Mouse (Mus musculus) lung, embryonic 14.5 days (tissue): ENCODE results near the gene Prkn. TPM values are rescaled to one million over a fixed set of nuclear protein-coding genes. Genes with fewer than 3 reads are reported as not detected.
"Not testable (repeated sequence)": the region's sequence is repeated elsewhere in the genome, so short reads cannot be mapped to it uniquely, and the experiment has no call there.

Experiments used
- ATAC-seq: fragments of 200-750 bp; cut with Nextera tagmentation; 2 replicates; pipeline ENCODE4 v1.8.0; 2017; ENCODE audit warnings: mild to moderate bottlenecking, moderate TSS enrichment, moderate library complexity; ENCODE audit not compliant: insufficient read depth
- DNase-seq: peaks from one replicate; pipeline ENCODE4 v3.0.0-alpha.2; 2015
- H3K27ac ChIP-seq: fragments of 300-500 bp; sonication (generic); 2 replicates; pipeline ENCODE4 v1.5.1; 2014; ENCODE audit warnings: low read depth, mild to moderate bottlenecking, moderate library complexity
- H3K27me3 ChIP-seq: fragments of 300-500 bp; sonication (generic); 2 replicates; pipeline ENCODE4 v1.6.1; 2014; ENCODE audit warnings: low read length, control low read depth; ENCODE audit not compliant: insufficient read depth
- H3K36me3 ChIP-seq: fragments of 300-500 bp; sonication (generic); 2 replicates; pipeline ENCODE4 v1.6.1; 2014; ENCODE audit warnings: control low read depth; ENCODE audit not compliant: insufficient read depth
- H3K4me1 ChIP-seq: fragments of 300-500 bp; sonication (generic); 2 replicates; pipeline ENCODE4 v1.6.1; 2014; ENCODE audit warnings: antibody characterized with exemption, control low read depth; ENCODE audit not compliant: insufficient read depth
- H3K4me2 ChIP-seq: fragments of 300-500 bp; sonication (generic); 2 replicates; pipeline ENCODE4 v1.6.1; 2014; ENCODE audit warnings: mild to moderate bottlenecking
- H3K4me3 ChIP-seq: fragments of 300-500 bp; sonication (generic); 2 replicates; pipeline ENCODE4 v1.5.1; 2014; ENCODE audit warnings: low read depth, low read length
- H3K9ac ChIP-seq: fragments of 300-500 bp; sonication (generic); 2 replicates; pipeline ENCODE4 v1.6.1; 2014
- H3K9me3 ChIP-seq: fragments of 300-500 bp; sonication (generic); 2 replicates; pipeline ENCODE4 v1.6.1; 2016; ENCODE audit warnings: low read depth, low read length, control low read depth
- CTCF ChIP-seq: IDR thresholded peaks from 2 replicates; pipeline ENCODE4 v1.5.1; 2016; ENCODE audit warnings: antibody characterized with exemption, low read depth
- WGBS: fragments of 180-500 bp; shearing (Covaris S2); extraction: QIAGEN DNeasy Blood & Tissue Kit; methylation state at CpG from one replicate; pipeline ENCODE4 v1.1.7; 2014; 5-methylcytosine and 5-hydroxymethylcytosine counted together
- polyA plus RNA-seq: library from polyadenylated mRNA; unstranded; fragments of >200 nt; fragmentation: Nextera tagmentation; extraction: Ambion mirVana; gene quantifications from 2 replicates; pipeline ENCODE4 v1.2.1, GENCODE M21; 2014

Prkn gene
- polyA plus RNA-seq, 1 experiment from 2014 or later: 1.0 TPM

DNA sequence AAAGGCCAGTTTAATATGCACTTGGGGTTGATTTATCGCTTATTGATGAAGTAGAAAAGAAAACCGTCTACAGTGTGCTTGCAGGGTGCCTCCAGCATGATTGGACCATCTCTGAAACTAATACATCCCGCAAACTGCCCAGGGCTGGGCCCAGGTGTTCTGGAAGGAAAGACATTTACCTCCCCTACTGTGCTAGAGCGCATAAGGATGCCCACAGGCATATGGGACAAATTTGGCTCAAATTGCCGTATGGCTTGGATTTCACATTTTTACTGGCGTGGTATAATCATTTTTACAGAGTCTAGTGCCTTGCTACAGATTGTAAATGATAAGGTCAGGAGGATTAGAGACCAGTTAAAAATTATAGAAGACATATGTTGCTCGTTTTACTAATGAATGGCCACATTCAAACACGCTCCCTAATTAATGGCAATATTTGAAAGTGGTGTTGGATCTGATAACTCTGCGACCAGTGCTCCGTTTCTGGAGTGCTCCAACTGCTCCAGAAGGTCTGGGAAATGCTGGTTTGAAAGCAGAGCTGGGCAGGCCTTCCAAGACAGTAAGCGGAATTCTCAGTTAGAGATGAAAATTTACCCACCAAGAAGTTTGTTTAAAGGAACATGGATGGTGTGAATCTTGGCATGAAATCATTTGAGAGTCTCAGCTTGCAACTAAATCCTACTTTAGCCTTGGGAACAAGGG lies 1150.4 kb downstream of the Prkn start:
- no peak overlapping the region for H3K4me3 ChIP-seq
- H3K27me3 ChIP-seq: no peaks in the 10 kb centered on the region
- DNase-seq: no peak
- H3K4me2 ChIP-seq: no peak overlapping the region
- H3K36me3 ChIP-seq: no peaks in the 10 kb centered on the region
- H3K27ac ChIP-seq: no peak overlapping the region
- TF ChIP-seq CTCF: no peak
- H3K4me1 ChIP-seq: no peaks in the 10 kb centered on the region; the same call in 1 of the 2 replicates
- 81% methylated on average over 11 of the region's 11 CpGs for WGBS
- H3K9me3 ChIP-seq: no peaks in the 10 kb centered on the region
- no peak overlapping the region for H3K9ac ChIP-seq
- ATAC-seq: no peak

DNA sequence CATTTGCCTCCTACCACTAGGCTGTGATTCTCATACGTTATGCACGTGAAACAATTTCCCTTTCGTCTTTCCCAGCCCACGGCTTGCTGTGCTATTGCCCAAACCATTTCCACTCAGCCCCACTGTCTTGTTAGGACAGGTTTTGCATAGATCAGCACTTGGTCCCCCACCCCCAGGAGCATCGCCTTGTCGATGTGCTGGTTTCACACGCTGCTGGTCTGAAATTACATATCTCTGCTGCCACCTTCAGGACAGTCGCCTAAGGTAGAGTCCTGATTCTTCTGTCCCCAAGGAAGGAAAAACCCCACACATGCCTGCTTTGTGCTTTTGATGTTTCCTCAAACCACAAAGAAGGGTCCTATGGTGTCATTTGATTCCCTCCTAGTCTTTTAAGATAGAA lies 1153.1 kb downstream of the Prkn start:
- peak; percentile 83 for DNase-seq
- no peaks in the 10 kb centered on the region; the same call in 1 of the 2 replicates for H3K4me1 ChIP-seq
- H3K9me3 ChIP-seq: no peaks in the 10 kb centered on the region
- peak; percentile 74 for TF ChIP-seq CTCF
- no peak overlapping the region for H3K9ac ChIP-seq
- H3K4me3 ChIP-seq: no peak overlapping the region
- 28% methylated on average over 8 of the region's 8 CpGs for WGBS
- H3K4me2 ChIP-seq: no peak overlapping the region
- H3K27ac ChIP-seq: no peak overlapping the region
- no peak for ATAC-seq
- H3K36me3 ChIP-seq: no peaks in the 10 kb centered on the region
- H3K27me3 ChIP-seq: no peaks in the 10 kb centered on the region

DNA sequence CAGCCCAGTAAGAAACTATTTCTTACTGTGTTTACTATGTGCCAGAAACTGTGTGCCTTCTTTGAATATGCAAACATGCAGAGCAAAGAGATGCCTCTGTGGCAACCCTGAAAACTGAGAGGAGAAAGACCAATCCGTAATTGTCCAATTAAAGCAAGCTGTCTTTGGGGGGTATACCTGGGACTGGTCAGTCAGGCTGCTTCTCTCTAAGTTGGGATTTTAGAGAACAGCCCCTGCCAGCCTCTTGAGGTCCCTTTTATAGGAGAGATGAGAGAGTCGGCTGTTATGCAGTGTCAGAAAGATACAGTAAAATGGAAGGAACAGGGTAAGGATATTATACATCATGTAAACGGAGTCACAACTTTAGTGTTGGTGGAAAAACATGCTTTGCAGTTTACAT lies 1154.1 kb downstream of the Prkn start:
- Histone ChIP-seq H3K9me3 (no peaks in the 10 kb centered on the region), H3K27me3 (no peaks in the 10 kb centered on the region), H3K4me1 (no peaks in the 10 kb centered on the region; the same call in 1 of the 2 replicates), H3K4me2 (no peak overlapping the region), H3K36me3 (no peaks in the 10 kb centered on the region), H3K9ac (no peak overlapping the region), H3K4me3 (no peak overlapping the region), H3K27ac (no peak overlapping the region)
- TF ChIP-seq CTCF: no peak
- DNase-seq (no peak), ATAC-seq (no peak)
- WGBS: 73% methylated on average over 3 of the region's 3 CpGs

DNA sequence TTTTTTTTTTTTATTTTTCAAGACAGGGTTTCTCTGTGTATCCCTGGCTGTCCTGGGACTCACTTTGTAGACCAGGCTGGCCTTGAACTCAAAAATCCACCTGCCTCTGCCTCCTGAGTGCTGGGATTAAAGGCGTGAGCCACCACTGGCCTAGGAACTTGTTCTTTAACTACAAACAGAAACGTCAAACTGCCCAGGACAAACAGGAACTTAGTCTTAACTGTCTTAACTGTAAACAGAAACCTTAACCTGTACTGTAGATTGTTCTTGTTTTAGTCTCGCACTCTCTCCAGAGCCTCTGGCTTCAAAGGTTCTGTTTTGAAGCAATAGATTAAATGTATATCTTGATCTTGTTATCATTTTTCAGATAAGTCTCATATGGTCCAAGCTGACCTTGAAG lies 1154.6 kb downstream of the Prkn start:
- H3K9ac ChIP-seq, H3K36me3 ChIP-seq, H3K27ac ChIP-seq, ATAC-seq, DNase-seq, H3K4me3 ChIP-seq, H3K27me3 ChIP-seq, H3K4me2 ChIP-seq, H3K4me1 ChIP-seq, H3K9me3 ChIP-seq: not testable (repeated sequence)
- 60% methylated on average over 3 of the region's 3 CpGs for WGBS

DNA sequence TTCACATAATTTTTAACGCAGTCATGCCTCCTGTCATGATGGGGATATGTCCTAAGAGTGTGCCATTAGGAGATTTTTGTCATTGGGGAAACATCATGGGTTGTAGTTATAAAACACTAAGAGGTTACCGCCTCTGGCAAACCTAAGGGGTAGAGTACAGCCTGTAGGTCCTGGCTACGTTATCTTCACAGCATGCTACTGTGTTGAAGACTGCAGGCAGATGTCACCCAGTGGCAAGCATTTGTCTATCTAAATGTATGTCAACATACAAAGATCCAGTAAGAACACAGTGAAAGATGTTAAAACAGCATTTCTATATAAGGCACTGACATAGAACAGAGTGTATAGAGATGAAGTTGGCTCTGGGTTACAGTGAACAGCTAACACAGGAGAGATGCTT lies 1155.3 kb downstream of the Prkn start:
- no peak overlapping the region for H3K4me3 ChIP-seq
- no peak overlapping the region for H3K27ac ChIP-seq
- no peaks in the 10 kb centered on the region for H3K36me3 ChIP-seq
- no peak overlapping the region for H3K4me2 ChIP-seq
- no peak for ATAC-seq
- DNase-seq: no peak
- no peaks in the 10 kb centered on the region; the same call in 1 of the 2 replicates for H3K4me1 ChIP-seq
- 65% methylated on average over 3 of the region's 3 CpGs for WGBS
- no peak for TF ChIP-seq CTCF
- no peak overlapping the region for H3K9ac ChIP-seq
- no peaks in the 10 kb centered on the region for H3K9me3 ChIP-seq
- no peaks in the 10 kb centered on the region for H3K27me3 ChIP-seq

DNA sequence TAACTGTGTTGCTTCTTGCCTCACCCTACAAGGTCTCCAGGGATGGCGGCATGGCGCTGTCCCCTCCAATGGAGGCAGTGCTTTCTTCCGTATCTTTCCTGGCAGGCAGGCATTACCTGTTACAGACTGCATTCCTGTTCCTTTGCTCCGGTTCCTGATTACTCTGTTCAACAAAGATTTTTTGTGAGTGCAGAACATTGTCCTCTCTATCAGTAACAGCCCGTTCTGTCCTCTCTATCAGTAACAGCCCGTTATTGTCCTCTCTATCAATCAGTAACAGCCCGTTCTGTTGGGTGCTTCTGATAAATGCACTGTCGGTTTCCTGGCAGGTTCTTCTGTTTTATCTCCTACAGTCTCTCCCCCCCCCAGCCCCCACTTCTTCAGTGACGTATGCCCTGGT lies 1156.1 kb downstream of the Prkn start:
- H3K4me1 ChIP-seq: no peaks in the 10 kb centered on the region; the same call in 1 of the 2 replicates
- DNase-seq: peak; percentile 59
- no peak overlapping the region for H3K27ac ChIP-seq
- peak; percentile 77; the same call in 1 of the 2 replicates for ATAC-seq
- H3K36me3 ChIP-seq: no peaks in the 10 kb centered on the region
- H3K9me3 ChIP-seq: no peaks in the 10 kb centered on the region
- 13% methylated on average over 9 of the region's 9 CpGs for WGBS
- no peak overlapping the region for H3K9ac ChIP-seq
- no peaks in the 10 kb centered on the region for H3K27me3 ChIP-seq
- TF ChIP-seq CTCF: no peak
- no peak overlapping the region for H3K4me2 ChIP-seq
- no peak overlapping the region for H3K4me3 ChIP-seq

DNA sequence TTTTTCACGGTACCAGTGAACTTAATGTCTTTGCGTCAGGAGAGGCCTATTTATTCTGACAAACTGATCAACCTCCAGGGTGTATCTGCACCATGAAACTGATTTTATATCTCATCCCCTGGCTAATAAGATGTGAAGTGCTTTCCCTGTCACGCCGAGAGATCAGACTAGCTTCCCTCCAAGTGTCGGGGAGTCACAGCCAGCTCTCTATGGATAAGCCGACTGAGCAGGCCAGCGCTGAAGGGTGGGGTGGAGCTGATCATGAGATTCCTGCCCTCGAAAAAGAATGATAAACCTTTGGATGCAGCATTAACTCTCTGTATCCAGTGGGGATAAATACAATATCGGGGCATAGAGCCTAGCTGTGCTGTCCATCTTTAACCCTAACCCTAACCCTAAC lies 1160.1 kb downstream of the Prkn start:
- H3K27ac ChIP-seq: no peak overlapping the region
- ATAC-seq (no peak), DNase-seq (no peak)
- WGBS: 65% methylated on average over 9 of the region's 9 CpGs
- no peaks in the 10 kb centered on the region for H3K4me1 ChIP-seq
- H3K27me3 ChIP-seq: no peaks in the 10 kb centered on the region
- no peak overlapping the region for H3K4me2 ChIP-seq
- H3K36me3 ChIP-seq: no peaks in the 10 kb centered on the region
- H3K9me3 ChIP-seq: no peaks in the 10 kb centered on the region
- H3K9ac ChIP-seq: no peak overlapping the region
- TF ChIP-seq CTCF: no peak
- no peak overlapping the region for H3K4me3 ChIP-seq
